Comparison of ENCODE assay signal across 8 mouse cellular contexts in genomic region chr15:32245837-32246670, GRCm38 (mm10). TPM values are rescaled to one million over a fixed set of nuclear protein-coding genes. Genes with fewer than 3 reads are reported as not detected.
DNase-seq lines count a peak whose midpoint lies in the region; ATAC-seq lines count a peak whose summit lies in the region.

No protein-coding gene starts in this region.

- no peaks in the 10 kb centered on the region for H3K36me3 ChIP-seq in intestine, embryonic 15.5 days

- ATAC-seq in intestine, embryonic 15.5 days: peak; percentile 31; the same call in 1 of the 2 replicates
- ATAC-seq in megakaryocyte progenitor cell, adult 5-6 weeks (replicated peaks; ENCODE audit: poor library complexity): peak; percentile 66
- no peak for ATAC-seq in CD4-positive, CD25-positive, alpha-beta regulatory T cell, adult 4 months

- H3K4me3 ChIP-seq in intestine, embryonic 15.5 days (replicated peaks): peak overlapping the region; percentile 73

- H3K27me3 ChIP-seq in intestine, embryonic 15.5 days (replicated peaks): no peaks in the 10 kb centered on the region

- no peaks in the 10 kb centered on the region for H3K9me3 ChIP-seq in intestine, embryonic 15.5 days

- peak overlapping the region; percentile 75 for H3K9ac ChIP-seq in intestine, embryonic 15.5 days

- peak; percentile 94 for DNase-seq in adrenal gland, postnatal 10 days
- DNase-seq in embryo, embryonic 11 days: peak; percentile 89
- DNase-seq in gastrocnemius, postnatal 4 days (ENCODE audit: low spot score in 2 of 2): peak; percentile 84 to 89
- peak; percentile 36 to 91 for DNase-seq in left cerebral cortex, adult 9 months (ENCODE audit: low spot score in 2 of 2)
- DNase-seq in right cerebral cortex, postnatal 25 days: peak; percentile 88

- H3K4me1 ChIP-seq in intestine, embryonic 15.5 days (replicated peaks): 0 out of 2 replicates have a peak, but pooled peaks cover 2% of the 10 kb centered on the region

- H3K4me2 ChIP-seq in intestine, embryonic 15.5 days (replicated peaks): peak overlapping the region; percentile 96

- under 1% methylated on average over 47 of the region's 47 CpGs for WGBS in intestine, embryonic 15.5 days

- no peak overlapping the region; the same call in 1 of the 2 replicates for H3K27ac ChIP-seq in intestine, embryonic 15.5 days

RNA-seq across cellular contexts. Expression of gene Sema5a, which starts 1.4 kb away (rescaled TPM):
- 10 to 100 TPM; 21.4 to 23.4 TPM for total RNA-seq in adrenal gland, postnatal 10 days (2021)
- total RNA-seq in gastrocnemius, postnatal 4 days (2021): 10 to 100 TPM; 43.0 to 43.4 TPM
- polyA plus RNA-seq in intestine, embryonic 15.5 days (2015; fragmentation: Nextera tagmentation; extraction: Ambion mirVana): 15.8 and 16.0 TPM in 2 replicates
- total RNA-seq in megakaryocyte progenitor cell, adult 5-6 weeks (2015): not detected in 2 replicates
- total RNA-seq in megakaryocyte progenitor cell, adult 5-6 weeks (2017): not detected in 2 replicates
- polyA plus RNA-seq in CD4-positive, CD25-positive, alpha-beta regulatory T cell, adult 4 months (2017; shearing (Covaris generic)): under 1 TPM in 1 of 2 experiments, not detected in 1; 0.08 TPM

Comparison
In these comparisons a context has a peak if more than half of its experiments do, and no peak if none do; other contexts are left out.
1. RNA of gene Sema5a, which starts 1.4 kb away (total RNA-seq): 43.0 to 43.4 TPM in gastrocnemius, postnatal 4 days and 21.4 to 23.4 TPM in adrenal gland, postnatal 10 days; not detected in megakaryocyte progenitor cell, adult 5-6 weeks; every median in the first group is over 10 times any median in the second.
2. Peak in every context shown above with its lines, with median percentiles within 50 percentile points of each other: DNase-seq.